Mouse (Mus musculus) spleen, adult 2 months (tissue): ENCODE measurements around the gene Ddit4l. TPM values are rescaled to one million over a fixed set of nuclear protein-coding genes. Genes with fewer than 3 reads are reported as not detected.
"Not testable (repeated sequence)": the region's sequence is repeated elsewhere in the genome, so short reads cannot be mapped to it uniquely, and the experiment has no call there.

ENCODE experiments used
- DNase-seq, 2 experiments: peaks; one replicate each; pipeline versions ENCODE4 v3.0.0 to v3.0.0-alpha.2; 2012 to 2021; ENCODE audit warnings: low spot score in 2 of 2, low read depth in 1 of 2
- H3K27ac ChIP-seq: fragments of 200-500 bp; 2 replicates; pipeline ENCODE4 v1.5.1; 2012; ENCODE audit warnings: low read length, inconsistent platforms; ENCODE audit not compliant: insufficient read depth
- H3K27me3 ChIP-seq: fragments of 200-500 bp; 2 replicates; pipeline ENCODE4 v1.6.1; 2012; ENCODE audit warnings: mild to moderate bottlenecking, moderate library complexity, low read length, inconsistent platforms; ENCODE audit not compliant: control insufficient read depth, insufficient read depth
- H3K36me3 ChIP-seq: fragments of 200-500 bp; 2 replicates; pipeline ENCODE4 v1.6.1; 2012; ENCODE audit warnings: mild to moderate bottlenecking, low read length, inconsistent platforms; ENCODE audit not compliant: control insufficient read depth, insufficient read depth
- H3K4me1 ChIP-seq: fragments of 200-500 bp; 2 replicates; pipeline ENCODE4 v1.6.1; 2011; ENCODE audit warnings: inconsistent platforms; ENCODE audit not compliant: control insufficient read depth, insufficient read depth, insufficient read length
- H3K4me3 ChIP-seq: fragments of 200-500 bp; 2 replicates; pipeline ENCODE4 v1.5.1; 2011; ENCODE audit warnings: mild to moderate bottlenecking, inconsistent platforms; ENCODE audit not compliant: insufficient read depth, insufficient read length; ENCODE audit errors: extremely low read depth
- CTCF ChIP-seq: fragments of 200-500 bp; IDR thresholded peaks from 2 replicates; pipeline ENCODE4 v1.5.1; 2011; ENCODE audit warnings: mild to moderate bottlenecking, inconsistent platforms; ENCODE audit not compliant: insufficient read depth, insufficient read length, insufficient replicate concordance; ENCODE audit errors: extremely low read depth
- POLR2A ChIP-seq: fragments of 200-500 bp; IDR thresholded peaks from 2 replicates; pipeline ENCODE4 v1.6.1; 2011; ENCODE audit warnings: low read depth, low read length, inconsistent platforms
- WGBS: fragments of 180-500 bp; shearing (Covaris S2); methylation state at CpG from one replicate; pipeline ENCODE4 v1.1.7; 2018; 5-methylcytosine and 5-hydroxymethylcytosine counted together
- polyA plus RNA-seq: library from polyadenylated mRNA; depleted of rRNA; stranded (reverse); fragments of >200 nt; gene quantifications from 2 replicates; pipeline ENCODE4 v1.2.3, GENCODE M21; 2012; rRNA removed

The Ddit4l gene
- polyA plus RNA-seq: 0.15 and 0.32 TPM in 2 replicates

DNA sequence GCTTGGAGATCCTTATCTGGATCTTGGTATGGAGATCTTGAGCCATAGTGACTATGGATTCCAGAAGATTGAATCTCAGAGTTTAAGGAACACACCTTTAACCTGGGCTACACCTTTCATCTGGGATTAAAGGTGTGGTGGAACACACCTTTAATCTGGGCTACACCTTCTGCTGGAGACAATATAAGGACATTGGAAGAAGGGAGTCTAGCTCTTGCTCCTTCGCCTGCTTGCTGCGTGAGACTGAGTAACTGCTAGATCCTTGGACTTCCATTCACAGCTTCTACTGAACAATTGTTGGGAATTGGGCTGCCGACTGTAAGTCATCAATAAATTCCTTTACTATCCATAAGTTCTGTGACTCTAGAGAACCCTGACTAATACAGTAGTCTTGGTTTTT is at the start of gene Ddit4l:
Gene Ddit4l, plus strand, starts transcription at position 301 of the 400 bp plus-strand sequence.
- H3K36me3 ChIP-seq, H3K4me3 ChIP-seq, DNase-seq, H3K27me3 ChIP-seq, H3K27ac ChIP-seq, H3K4me1 ChIP-seq: not testable (repeated sequence)
- WGBS: 98% methylated on average over 3 of the region's 3 CpGs

DNA sequence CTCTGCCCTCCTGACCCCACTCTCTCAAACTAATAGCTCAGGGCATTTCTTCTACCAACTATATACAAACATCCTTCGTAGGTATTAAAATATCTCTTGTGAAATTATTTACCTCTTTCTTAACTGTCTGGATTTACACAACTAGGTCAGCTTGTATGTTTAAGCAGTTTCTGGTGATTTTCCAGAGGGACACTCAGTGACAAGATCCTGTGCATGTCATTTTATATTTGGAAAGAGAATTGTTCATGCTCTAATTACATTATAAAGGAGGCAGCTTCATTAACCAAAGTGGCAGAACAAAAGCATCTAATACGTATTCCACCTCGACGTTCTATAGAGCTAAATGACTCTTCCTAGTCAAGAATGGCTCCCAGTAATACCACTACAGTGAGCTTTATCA is 45.3 kb upstream of the Ddit4l start:
- Histone ChIP-seq H3K4me1 (no peaks in the 10 kb centered on the region), H3K4me3 (no peak overlapping the region), H3K27ac (no peak overlapping the region), H3K27me3 (no peaks in the 10 kb centered on the region), H3K36me3 (no peaks in the 10 kb centered on the region)
- no peak for DNase-seq
- WGBS: 89% methylated on average over 4 of the region's 4 CpGs
- TF ChIP-seq CTCF (no peak), POLR2A (no peak)

DNA sequence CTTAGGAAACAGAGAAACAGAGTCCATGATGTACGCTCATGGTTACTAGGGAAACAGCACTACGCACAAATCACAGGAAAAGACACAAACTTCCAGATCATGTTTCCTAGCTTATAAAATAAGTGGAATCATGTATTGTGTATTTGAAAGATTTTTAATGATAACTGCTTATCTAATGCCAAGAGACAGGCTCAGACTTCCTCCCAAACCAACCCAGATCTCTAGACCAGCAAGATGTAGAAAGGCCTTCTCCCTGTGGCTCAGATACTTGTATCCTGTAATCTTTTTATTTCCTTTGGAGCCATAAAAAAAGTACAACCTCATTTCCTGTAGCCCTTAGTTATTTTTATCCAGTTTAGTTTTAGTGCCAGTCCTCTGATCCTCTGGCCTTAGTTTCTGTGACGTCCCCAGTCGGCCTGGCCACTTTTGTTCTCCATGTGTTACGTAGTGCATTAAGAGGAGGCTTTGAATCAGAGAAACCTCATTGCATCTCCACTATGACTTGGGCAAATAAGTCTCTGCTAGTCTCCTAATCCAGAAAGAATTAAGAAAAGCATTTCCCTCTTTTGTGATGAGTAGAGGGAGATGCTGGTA is 34.9 kb upstream of the Ddit4l start:
- no peak overlapping the region for H3K27ac ChIP-seq
- 80% methylated on average over 5 of the region's 5 CpGs for WGBS
- no peak for DNase-seq

DNA sequence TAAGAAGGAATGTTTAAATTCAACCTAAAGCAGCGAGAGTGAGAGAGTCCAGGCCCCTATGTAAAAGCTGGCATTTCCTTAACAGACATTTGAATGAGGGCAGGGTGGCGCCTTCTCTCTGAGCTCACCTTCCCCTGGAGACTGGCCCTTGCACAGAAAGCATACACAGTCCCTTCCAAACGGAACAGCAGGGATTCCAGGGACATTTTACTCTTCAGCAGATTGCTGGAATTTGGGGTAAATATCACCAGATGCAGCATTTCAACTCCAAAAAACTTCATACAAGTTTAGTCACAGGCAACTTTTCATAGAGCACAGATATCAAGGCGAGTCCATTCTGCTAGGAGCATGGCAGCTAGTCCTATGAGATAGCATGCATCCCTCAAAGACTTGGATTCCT is 31.6 kb upstream of the Ddit4l start:
- DNase-seq: no peak
- TF ChIP-seq POLR2A (no peak), CTCF (no peak)
- Histone ChIP-seq H3K4me3 (no peak overlapping the region), H3K27me3 (no peaks in the 10 kb centered on the region), H3K27ac (no peak overlapping the region), H3K4me1 (no peaks in the 10 kb centered on the region), H3K36me3 (no peaks in the 10 kb centered on the region)
- WGBS: 84% methylated on average over 4 of the region's 4 CpGs

More for the DNA sequence above, 34.9 kb upstream of the Ddit4l start:
- TF ChIP-seq CTCF (no peak), POLR2A (no peak)
- no peaks in the 10 kb centered on the region for H3K27me3 ChIP-seq
- no peaks in the 10 kb centered on the region for H3K4me1 ChIP-seq
- H3K4me3 ChIP-seq: no peak overlapping the region
- H3K36me3 ChIP-seq: no peaks in the 10 kb centered on the region

DNA sequence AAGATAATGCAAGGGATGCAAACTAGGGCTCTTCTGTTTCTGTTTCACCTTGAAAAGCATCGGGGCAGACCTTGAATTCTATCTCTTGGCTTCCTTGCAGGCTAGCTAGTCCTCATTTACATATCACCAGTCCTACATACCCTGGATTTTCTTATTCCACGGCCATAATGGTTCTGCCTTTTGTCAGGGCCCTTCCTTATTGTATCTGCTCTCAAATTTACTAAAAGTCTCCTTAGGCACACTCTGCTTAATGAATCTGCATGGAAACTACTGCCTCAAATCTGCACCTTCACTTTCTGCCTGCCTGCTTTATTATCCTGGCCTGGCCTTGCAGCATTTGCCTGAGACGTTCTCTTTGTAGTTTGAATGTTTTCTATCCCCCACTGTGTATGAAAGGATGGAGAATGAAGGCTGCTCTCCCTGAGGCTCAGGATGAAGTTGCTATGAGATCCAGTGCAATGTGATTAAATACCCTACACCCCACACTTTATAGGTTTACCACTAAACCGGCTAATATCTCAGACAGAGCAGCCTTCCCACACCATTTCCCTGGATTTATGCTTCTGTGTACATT is 27.0 kb upstream of the Ddit4l start:
- 87% methylated on average over 4 of the region's 4 CpGs for WGBS
- H3K36me3 ChIP-seq: no peaks in the 10 kb centered on the region
- H3K4me3 ChIP-seq: no peak overlapping the region

DNA sequence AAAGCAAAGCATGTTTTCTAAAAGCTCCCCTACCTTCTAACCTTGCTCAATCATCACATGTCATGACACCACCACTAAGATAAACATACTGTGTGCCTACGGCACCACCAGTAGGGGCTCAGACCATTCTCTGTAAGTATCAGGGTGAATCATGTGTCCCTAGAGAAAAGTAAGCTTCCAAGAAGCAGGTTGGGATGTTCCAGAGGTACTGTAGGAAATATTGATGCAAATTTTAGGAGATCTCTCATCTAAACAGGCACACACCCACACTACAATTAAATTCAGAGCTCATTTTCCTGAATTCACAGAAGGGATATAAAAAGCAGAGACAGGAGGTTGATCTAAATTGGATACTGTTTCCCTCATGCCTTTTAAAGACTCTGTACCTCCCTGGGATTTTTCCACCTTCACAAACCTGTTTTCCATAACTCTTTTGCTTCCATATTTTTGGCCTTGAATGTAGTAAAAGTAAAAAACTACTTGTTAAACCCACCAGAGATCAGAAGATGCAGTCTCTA is 12.4 kb upstream of the Ddit4l start:
- TF ChIP-seq POLR2A (no peak), CTCF (no peak)
- Histone ChIP-seq H3K4me3 (no peak overlapping the region), H3K4me1 (peaks cover 5% of the 10 kb centered on the region; the same call in 1 of the 2 replicates), H3K27me3 (no peaks in the 10 kb centered on the region), H3K27ac (no peak overlapping the region), H3K36me3 (no peaks in the 10 kb centered on the region)
- DNase-seq: no peak
- 91% methylated on average over 1 of the region's 1 CpGs for WGBS

More for the DNA sequence above, 27.0 kb upstream of the Ddit4l start:
- no peak for DNase-seq
- no peak overlapping the region for H3K27ac ChIP-seq
- no peaks in the 10 kb centered on the region for H3K27me3 ChIP-seq
- no peaks in the 10 kb centered on the region for H3K4me1 ChIP-seq
- TF ChIP-seq POLR2A (no peak), CTCF (no peak)

DNA sequence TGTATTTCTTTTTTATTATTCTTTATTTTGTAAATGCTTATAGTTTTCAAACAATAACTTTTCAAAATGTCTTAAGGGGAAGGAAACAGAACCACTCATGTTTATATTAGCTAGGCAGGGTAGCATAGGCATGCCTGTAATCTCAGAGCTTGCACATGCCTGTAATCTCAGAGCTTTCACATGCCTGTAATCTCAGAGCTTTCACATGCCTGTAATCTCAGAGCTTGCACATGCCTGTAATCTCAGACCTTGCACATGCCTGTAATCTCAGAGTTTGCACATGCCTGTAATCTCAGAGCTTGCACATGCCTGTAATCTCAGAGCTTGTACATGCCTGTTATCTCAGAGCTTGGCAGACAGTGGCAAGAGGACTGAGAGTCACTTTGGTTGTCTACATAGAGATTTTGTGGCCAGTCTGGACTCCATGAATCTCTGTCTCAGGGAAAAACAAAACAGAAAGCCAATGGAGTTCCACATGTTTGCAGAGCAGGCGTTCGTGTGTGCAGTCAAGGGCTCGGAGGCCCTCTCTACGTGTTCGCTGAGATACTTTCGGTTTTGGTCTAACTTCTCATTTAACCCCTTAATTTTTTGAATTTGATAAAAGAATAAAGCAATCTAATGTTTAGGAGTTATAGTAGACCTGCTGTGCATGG is 10.8 kb upstream of the Ddit4l start:
- peak overlapping the region; percentile 37 for H3K4me3 ChIP-seq
- H3K27me3 ChIP-seq: no peaks in the 10 kb centered on the region; the same call in 1 of the 2 replicates
- H3K36me3 ChIP-seq: no peaks in the 10 kb centered on the region
- no peak overlapping the region for H3K27ac ChIP-seq
- 10% methylated on average over 6 of the region's 6 CpGs for WGBS
- peak in 1 of 2 experiments; percentile 7 for DNase-seq
- TF ChIP-seq POLR2A (no peak), CTCF (no peak)
- H3K4me1 ChIP-seq: peaks cover 5% of the 10 kb centered on the region; the same call in 1 of the 2 replicates
